Mouse (Mus musculus): ENCODE data around the gene Frs3. TPM values are rescaled to one million over a fixed set of nuclear protein-coding genes. Genes with fewer than 3 reads are reported as not detected.

The Frs3 gene
- polyA plus RNA-seq, 1 experiment, result 31.4 TPM

- Histone ChIP-seq H3K27ac (ENCODE audit: control insufficient read depth, insufficient read depth, low read depth, low read length) (no peak overlapping the region), H3K27me3 (ENCODE audit: control insufficient read depth, insufficient read depth, low read length) (no peaks in the 10 kb centered on the region), H3K4me3 (ENCODE audit: control insufficient read depth, low read depth, low read length) (no peak overlapping the region), H3K36me3 (ENCODE audit: control insufficient read depth, insufficient read depth, low read length) (no peaks in the 10 kb centered on the region), H3K4me1 (ENCODE audit: control insufficient read depth, insufficient read depth, low read length) (peaks cover 12% of the 10 kb centered on the region)
- peak; percentile 51; the same call in 1 of the 2 replicates for TF ChIP-seq CTCF (IDR thresholded peaks at IDR 0.05; ENCODE audit: control insufficient read depth, insufficient read depth, insufficient replicate concordance, low read depth, low read length)
- no peak for TF ChIP-seq POLR2A (IDR thresholded peaks at IDR 0.05; ENCODE audit: control insufficient read depth, low read depth, low read length)
Observed at GRCm38 (mm10) chr17:47742991-47743734, 54.3 kb downstream of the Frs3 start.

GRCm38 (mm10) chr17:47744086-47744485 is 55.3 kb downstream of the Frs3 start:
- Histone ChIP-seq H3K4me3 (ENCODE audit: control insufficient read depth, low read depth, low read length) (peak overlapping the region; percentile 22; the same call in 1 of the 2 replicates), H3K27me3 (ENCODE audit: control insufficient read depth, insufficient read depth, low read length) (no peaks in the 10 kb centered on the region), H3K27ac (ENCODE audit: control insufficient read depth, insufficient read depth, low read depth, low read length) (no peak overlapping the region), H3K36me3 (ENCODE audit: control insufficient read depth, insufficient read depth, low read length) (no peaks in the 10 kb centered on the region), H3K4me1 (ENCODE audit: control insufficient read depth, insufficient read depth, low read length) (peaks cover 7% of the 10 kb centered on the region)
- TF ChIP-seq CTCF (IDR thresholded peaks at IDR 0.05; ENCODE audit: control insufficient read depth, insufficient read depth, insufficient replicate concordance, low read depth, low read length) (no peak), POLR2A (IDR thresholded peaks at IDR 0.05; ENCODE audit: control insufficient read depth, low read depth, low read length) (no peak)

GRCm38 (mm10) chr17:47744746-47745368 is 56.0 kb downstream of the Frs3 start:
- H3K36me3 ChIP-seq (ENCODE audit: control insufficient read depth, insufficient read depth, low read length), result no peaks in the 10 kb centered on the region
- H3K27me3 ChIP-seq (ENCODE audit: control insufficient read depth, insufficient read depth, low read length), result no peaks in the 10 kb centered on the region
- TF ChIP-seq POLR2A (IDR thresholded peaks at IDR 0.05; ENCODE audit: control insufficient read depth, low read depth, low read length) (no peak), CTCF (IDR thresholded peaks at IDR 0.05; ENCODE audit: control insufficient read depth, insufficient read depth, insufficient replicate concordance, low read depth, low read length) (peak; percentile 77; the same call in 1 of the 2 replicates)
- no peak overlapping the region for H3K27ac ChIP-seq (ENCODE audit: control insufficient read depth, insufficient read depth, low read depth, low read length)
- peaks cover 3% of the 10 kb centered on the region; the same call in 1 of the 2 replicates for H3K4me1 ChIP-seq (ENCODE audit: control insufficient read depth, insufficient read depth, low read length)
- no peak overlapping the region for H3K4me3 ChIP-seq (ENCODE audit: control insufficient read depth, low read depth, low read length)

DNA sequence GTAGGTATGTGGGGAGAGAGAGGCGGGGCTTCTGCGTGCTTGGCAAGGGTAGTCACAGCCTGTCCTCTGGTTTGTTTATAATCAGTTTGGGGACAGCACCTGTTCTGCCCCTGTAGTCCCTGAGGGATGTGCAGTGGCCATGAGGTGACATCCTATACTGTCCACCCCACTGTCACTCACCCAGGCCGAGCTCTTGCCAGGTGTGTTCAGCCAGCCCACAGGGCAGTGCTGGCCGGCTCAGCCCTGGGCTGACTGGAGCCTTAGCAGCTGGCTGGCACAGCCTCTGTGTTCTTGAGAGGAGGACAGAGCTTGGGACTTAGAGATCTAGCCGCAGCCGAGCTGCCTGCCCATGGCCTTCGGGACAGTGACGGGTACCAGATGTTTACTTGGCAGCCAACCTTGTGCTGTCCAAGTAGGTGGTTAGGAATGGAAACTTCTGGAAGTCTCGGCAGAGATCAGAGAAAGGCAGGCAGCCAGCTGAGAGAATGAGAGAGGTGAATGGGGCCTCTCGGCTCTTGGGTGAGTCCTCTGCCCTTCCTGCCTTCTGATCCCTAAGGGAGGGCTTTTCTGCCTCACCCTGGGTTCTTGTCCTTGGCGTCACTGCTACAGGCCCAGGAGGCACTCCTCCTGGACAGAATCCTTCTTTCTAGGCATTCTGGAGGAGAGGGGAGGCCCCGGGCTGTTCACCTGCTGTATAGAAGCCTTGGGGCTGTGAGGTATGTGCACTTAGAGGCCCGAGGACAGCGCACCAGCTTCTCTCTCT is 60.1 kb downstream of the Frs3 start:
- Histone ChIP-seq H3K27ac (ENCODE audit: control insufficient read depth, insufficient read depth, low read depth, low read length) (no peak overlapping the region; the same call in 1 of the 2 replicates), H3K27me3 (ENCODE audit: control insufficient read depth, insufficient read depth, low read length) (no peaks in the 10 kb centered on the region), H3K4me3 (ENCODE audit: control insufficient read depth, low read depth, low read length) (no peak overlapping the region), H3K36me3 (ENCODE audit: control insufficient read depth, insufficient read depth, low read length) (no peaks in the 10 kb centered on the region), H3K4me1 (ENCODE audit: control insufficient read depth, insufficient read depth, low read length) (no peaks in the 10 kb centered on the region)
- TF ChIP-seq POLR2A (IDR thresholded peaks at IDR 0.05; ENCODE audit: control insufficient read depth, low read depth, low read length), result no peak

GRCm38 (mm10) chr17:47749626-47750025 is 60.8 kb downstream of the Frs3 start:
- no peaks in the 10 kb centered on the region for H3K4me1 ChIP-seq (ENCODE audit: control insufficient read depth, insufficient read depth, low read length)
- no peak for TF ChIP-seq CTCF (IDR thresholded peaks at IDR 0.05; ENCODE audit: control insufficient read depth, insufficient read depth, insufficient replicate concordance, low read depth, low read length)
- no peak for TF ChIP-seq POLR2A (IDR thresholded peaks at IDR 0.05; ENCODE audit: control insufficient read depth, low read depth, low read length)
- H3K27ac ChIP-seq (ENCODE audit: control insufficient read depth, insufficient read depth, low read depth, low read length), result no peak overlapping the region

DNA sequence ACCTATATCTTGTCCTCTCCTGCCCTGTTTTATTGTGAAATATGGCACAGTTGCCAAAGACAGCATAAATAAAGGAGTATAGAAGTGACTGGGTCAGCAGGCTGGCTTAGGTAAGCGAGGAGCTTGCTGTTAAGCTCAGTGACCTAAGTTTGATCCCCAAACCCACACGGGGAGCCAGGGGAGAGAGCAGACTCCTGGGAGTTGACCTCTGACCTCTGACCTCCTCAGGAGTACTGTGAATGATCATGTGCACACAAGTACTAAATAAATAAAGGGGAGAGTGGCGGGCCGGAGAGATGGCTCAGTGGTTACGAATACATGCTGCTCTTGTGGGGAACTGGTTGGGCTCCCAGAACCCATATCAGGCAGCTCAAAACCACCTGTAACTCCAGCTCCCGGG is 61.3 kb downstream of the Frs3 start:
- no peaks in the 10 kb centered on the region for H3K36me3 ChIP-seq (ENCODE audit: control insufficient read depth, insufficient read depth, low read length)
- H3K4me1 ChIP-seq (ENCODE audit: control insufficient read depth, insufficient read depth, low read length), result no peaks in the 10 kb centered on the region
- no peak overlapping the region for H3K27ac ChIP-seq (ENCODE audit: control insufficient read depth, insufficient read depth, low read depth, low read length)
- no peak overlapping the region for H3K4me3 ChIP-seq (ENCODE audit: control insufficient read depth, low read depth, low read length)
- no peaks in the 10 kb centered on the region for H3K27me3 ChIP-seq (ENCODE audit: control insufficient read depth, insufficient read depth, low read length)
- no peak for TF ChIP-seq CTCF (IDR thresholded peaks at IDR 0.05; ENCODE audit: control insufficient read depth, insufficient read depth, insufficient replicate concordance, low read depth, low read length)
- no peak for TF ChIP-seq POLR2A (IDR thresholded peaks at IDR 0.05; ENCODE audit: control insufficient read depth, low read depth, low read length)

More at GRCm38 (mm10) chr17:47749626-47750025, 60.8 kb downstream of the Frs3 start:
- Histone ChIP-seq H3K4me3 (ENCODE audit: control insufficient read depth, low read depth, low read length) (no peak overlapping the region), H3K27me3 (ENCODE audit: control insufficient read depth, insufficient read depth, low read length) (no peaks in the 10 kb centered on the region), H3K36me3 (ENCODE audit: control insufficient read depth, insufficient read depth, low read length) (no peaks in the 10 kb centered on the region)

GRCm38 (mm10) chr17:47751811-47752210 is 63.0 kb downstream of the Frs3 start:
- Histone ChIP-seq H3K36me3 (ENCODE audit: control insufficient read depth, insufficient read depth, low read length) (no peaks in the 10 kb centered on the region), H3K27me3 (ENCODE audit: control insufficient read depth, insufficient read depth, low read length) (no peaks in the 10 kb centered on the region), H3K27ac (ENCODE audit: control insufficient read depth, insufficient read depth, low read depth, low read length) (no peak overlapping the region), H3K4me1 (ENCODE audit: control insufficient read depth, insufficient read depth, low read length) (no peaks in the 10 kb centered on the region), H3K4me3 (ENCODE audit: control insufficient read depth, low read depth, low read length) (no peak overlapping the region)
- no peak for TF ChIP-seq POLR2A (IDR thresholded peaks at IDR 0.05; ENCODE audit: control insufficient read depth, low read depth, low read length)

Data from testis, adult 2 months (tissue).